Mouse (Mus musculus) common myeloid progenitor, adult 5-6 weeks (primary cell): ENCODE measurements around the gene Unc93a. TPM values are rescaled to one million over a fixed set of nuclear protein-coding genes. Genes with fewer than 3 reads are reported as not detected.
"Not testable (repeated sequence)": the region's sequence is repeated elsewhere in the genome, so short reads cannot be mapped to it uniquely, and the experiment has no call there.

ENCODE experiments used
- ATAC-seq: replicated peaks from 2 replicates; pipeline ENCODE4 v1.8.0; 2016; ENCODE audit warnings: low read depth, mild to moderate bottlenecking, moderate TSS enrichment, inconsistent platforms; ENCODE audit not compliant: poor library complexity, severe bottlenecking
- total RNA-seq: library from RNA; stranded (forward); fragments of 200-1000, 187-1606 nt; gene quantifications from 2 replicates; pipeline ENCODE4 v1.2.3, GENCODE M21; 2017

Gene Unc93a
- total RNA-seq, 1 experiment from 2014 or later: not detected

DNA sequence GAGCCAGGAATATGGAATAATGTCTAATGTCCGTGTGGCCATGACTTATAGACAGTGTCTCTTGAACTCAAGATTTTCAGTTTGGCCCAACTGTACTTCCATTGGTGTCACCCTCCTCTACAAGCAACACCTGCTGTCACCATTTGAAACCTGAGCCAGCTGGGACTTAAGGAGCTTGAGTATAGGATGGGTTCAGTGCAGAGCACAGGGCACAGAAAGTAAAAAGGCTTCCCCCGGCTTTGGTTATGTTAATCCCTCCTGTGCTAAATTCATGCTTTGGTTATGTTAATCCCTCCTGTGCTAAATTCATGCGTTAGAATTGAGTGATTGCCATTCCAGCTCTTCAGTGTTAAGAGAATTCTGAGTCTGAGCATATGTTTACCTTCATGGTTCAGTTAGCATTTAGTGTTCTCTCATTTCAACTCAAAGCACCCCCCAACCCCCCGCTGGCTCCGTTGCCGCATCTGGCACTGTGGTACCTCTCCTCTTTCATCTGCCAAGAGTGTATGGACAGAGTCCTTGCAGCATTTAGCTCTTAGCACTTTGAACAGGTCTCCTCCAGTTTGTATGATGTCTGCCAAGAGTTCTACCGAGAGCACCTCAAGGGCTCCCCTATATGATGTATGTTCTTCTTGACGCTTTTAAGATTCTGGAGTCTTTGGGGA lies 39.4 kb downstream of the Unc93a start:
- not testable (repeated sequence) for ATAC-seq

DNA sequence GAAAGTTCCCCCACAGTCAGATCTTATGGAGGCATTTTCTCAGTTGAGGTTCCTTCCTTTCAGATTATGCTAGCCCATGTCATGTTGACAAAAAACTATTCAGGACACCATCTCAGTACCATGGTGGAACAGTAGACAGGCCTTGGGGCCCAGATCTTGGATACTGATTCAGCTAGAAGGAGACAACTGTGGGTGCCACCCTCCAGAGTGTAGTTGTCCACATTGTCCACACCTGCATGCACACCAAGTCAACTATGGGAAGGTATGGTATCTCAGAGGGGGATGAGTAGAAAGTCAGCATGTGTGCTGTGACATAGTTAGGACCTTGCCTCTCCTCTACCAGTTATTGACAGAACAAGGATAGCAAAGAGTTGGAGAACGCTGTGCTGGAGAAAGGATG lies 40.1 kb downstream of the Unc93a start:
- not testable (repeated sequence) for ATAC-seq

DNA sequence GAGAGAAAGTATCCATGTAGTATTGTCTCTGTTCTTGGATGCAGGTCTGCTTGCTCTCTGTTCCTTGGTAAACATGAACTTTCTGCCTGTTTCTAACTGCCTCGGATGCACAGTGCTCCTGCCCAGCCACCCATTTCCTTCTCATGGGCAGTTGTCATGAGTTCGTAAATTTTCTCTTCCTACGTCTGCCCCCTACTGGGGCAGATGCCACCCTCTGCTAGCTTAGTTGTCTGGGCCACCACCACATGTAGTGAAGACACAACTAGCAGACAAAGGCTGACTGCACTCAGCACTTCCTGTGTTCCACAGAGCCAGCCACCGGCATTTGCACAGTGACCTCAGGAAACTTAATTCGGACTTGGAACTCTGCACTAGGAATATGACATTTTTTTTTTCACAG lies 62.4 kb downstream of the Unc93a start:
- peak; percentile 74 for ATAC-seq

DNA sequence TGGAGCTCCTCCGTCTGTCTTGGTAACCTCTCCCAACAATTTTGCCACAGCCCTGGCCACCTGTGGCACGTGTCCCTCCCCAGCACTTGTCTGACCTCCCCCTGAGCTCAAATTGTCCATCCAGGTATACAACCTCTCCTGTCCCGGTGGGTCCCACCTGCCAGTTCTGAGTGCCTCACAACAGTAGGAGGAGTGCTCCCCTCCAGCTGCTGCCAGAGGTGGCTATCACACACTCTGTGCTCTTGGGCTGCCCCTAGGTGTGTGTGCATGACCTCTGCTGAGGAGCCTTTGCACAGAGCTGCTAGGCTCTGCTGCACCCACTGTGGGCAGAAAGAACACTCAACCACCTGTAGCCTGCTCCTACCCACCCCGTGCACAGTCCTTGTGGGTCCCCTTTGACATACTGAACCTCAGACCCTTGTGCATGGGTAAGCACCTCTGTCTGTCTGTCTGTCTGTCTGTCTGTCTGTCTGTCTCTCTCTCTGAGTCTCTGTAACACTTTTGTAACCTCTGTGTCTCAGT lies 63.7 kb downstream of the Unc93a start:
- ATAC-seq: not testable (repeated sequence)

DNA sequence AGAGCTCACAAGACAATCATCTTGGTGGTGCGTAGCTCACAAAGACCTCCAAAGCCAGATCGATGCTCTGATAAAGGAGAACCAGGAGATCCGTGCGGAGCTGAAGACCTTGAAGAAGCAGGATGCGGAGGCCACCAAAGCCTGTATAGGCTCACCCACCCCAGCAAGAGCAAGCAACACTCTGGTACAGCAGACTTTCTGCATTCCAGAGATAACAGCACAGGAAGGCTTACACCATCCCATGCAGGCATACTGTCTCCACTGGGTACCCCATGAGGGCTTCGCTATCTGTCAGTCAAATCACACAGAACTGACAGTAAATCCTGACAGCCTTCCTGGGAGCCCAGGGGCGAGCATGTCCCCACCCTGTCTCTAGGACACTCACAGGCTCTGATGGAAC lies 68.7 kb downstream of the Unc93a start:
- ATAC-seq: not testable (repeated sequence)

DNA sequence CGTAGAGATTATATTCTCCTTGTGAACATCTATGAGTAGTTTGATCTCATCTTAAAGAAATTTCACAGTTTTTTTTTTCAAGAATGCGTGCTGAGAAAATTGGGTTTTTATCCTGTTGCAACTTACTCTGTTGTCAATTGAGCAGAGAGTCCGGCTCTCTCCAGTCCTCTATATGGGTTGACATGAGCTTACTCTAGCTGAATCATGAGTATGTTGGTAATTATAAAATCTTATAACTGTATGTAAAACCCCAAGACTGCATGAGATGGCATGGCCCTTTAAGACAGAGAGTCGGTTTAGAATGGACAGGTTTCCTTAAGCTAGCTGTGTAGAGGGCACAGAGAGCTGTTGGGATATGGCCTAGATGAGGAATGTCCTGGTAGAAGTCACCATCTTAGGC lies 70.8 kb downstream of the Unc93a start, which contains the start of gene Tcp10b:
Gene Tcp10b (plus strand): TSS at position 301 of the 400 bp plus-strand sequence.
- ATAC-seq: not testable (repeated sequence)

Other genes with a start within 250 kb of the Unc93a start
- not detected in 2 replicates for gene Pnldc1, start 221.6 kb downstream of the Unc93a start, total RNA-seq
- 929 and 961 TPM in 2 replicates for gene Tcp1, start 216.1 kb downstream of the Unc93a start, total RNA-seq
- gene Mrpl18, start 215.5 kb downstream of the Unc93a start, total RNA-seq: 205 and 229 TPM in 2 replicates
- 0.27 and 0.29 TPM in 2 replicates for gene Acat3, start 191.2 kb downstream of the Unc93a start, total RNA-seq
- 14.9 and 17.3 TPM in 2 replicates for gene Acat2, start 171.1 kb downstream of the Unc93a start, total RNA-seq
- 274 and 376 TPM in 2 replicates for gene Wtap, start 137.6 kb downstream of the Unc93a start, total RNA-seq
- 77.1 and 80.1 TPM in 2 replicates for gene Sod2, start 125.0 kb downstream of the Unc93a start, total RNA-seq
- gene Gpr31b, start 79.5 kb downstream of the Unc93a start, total RNA-seq: 0.73 TPM in 1 of 2 replicates, not detected in the other
- gene Tcp10b, start 70.7 kb downstream of the Unc93a start, total RNA-seq: 0.09 and 0.58 TPM in 2 replicates
- not detected in 2 replicates for gene Smok2a, start 89.4 kb upstream of the Unc93a start, total RNA-seq
- gene Smok2b, start 98.4 kb upstream of the Unc93a start, total RNA-seq: not detected in 2 replicates
- not detected in 2 replicates for gene Tcp10c, start 222.8 kb upstream of the Unc93a start, total RNA-seq